Mouse (Mus musculus) midbrain, postnatal 0 days (tissue): ENCODE measurements at regions not wholly inside any gene's neighbourhood (a gene's known extent, or its start where the extent isn't known, plus 50 kb on each side); places are given as distances from the start of the nearest gene placed in this dataset.

ENCODE experiments used
- ATAC-seq: fragments of 200-750 bp; cut with Nextera tagmentation; 2 replicates; pipeline ENCODE4 v1.8.0; 2017; ENCODE audit warnings: moderate number of reproducible peaks, mild to moderate bottlenecking, moderate TSS enrichment, moderate library complexity; ENCODE audit not compliant: low FRiP score
- DNase-seq: peaks from one replicate; pipeline ENCODE4 v3.0.0-alpha.2; 2015; ENCODE audit warnings: low spot score
- H3K27ac ChIP-seq: fragments of 300-500 bp; sonication (generic); 2 replicates; pipeline ENCODE4 v1.5.1; 2014; ENCODE audit warnings: low read depth, mild to moderate bottlenecking, low read length, mixed read lengths
- H3K27me3 ChIP-seq: fragments of 300-500 bp; sonication (generic); 2 replicates; pipeline ENCODE4 v1.6.1; 2014; ENCODE audit warnings: low read length, control low read depth, mixed read lengths; ENCODE audit not compliant: insufficient read depth
- H3K36me3 ChIP-seq: fragments of 300-500 bp; sonication (generic); 2 replicates; pipeline ENCODE4 v1.6.1; 2014; ENCODE audit warnings: low read length, control low read depth, mixed read lengths; ENCODE audit not compliant: insufficient read depth
- H3K4me1 ChIP-seq: fragments of 300-500 bp; sonication (generic); 2 replicates; pipeline ENCODE4 v1.6.1; 2014; ENCODE audit warnings: mild to moderate bottlenecking, control low read depth, antibody characterized with exemption, low read length, mixed read lengths; ENCODE audit not compliant: insufficient read depth
- H3K4me2 ChIP-seq: fragments of 300-500 bp; sonication (generic); 2 replicates; pipeline ENCODE4 v1.6.1; 2014; ENCODE audit warnings: low read depth, mild to moderate bottlenecking, low read length, mixed read lengths; ENCODE audit not compliant: poor library complexity, severe bottlenecking
- H3K4me3 ChIP-seq: fragments of 300-500 bp; sonication (generic); 2 replicates; pipeline ENCODE4 v1.5.1; 2014; ENCODE audit warnings: low read depth, mild to moderate bottlenecking, low read length, moderate library complexity
- H3K9ac ChIP-seq: fragments of 300-500 bp; sonication (generic); replicated peaks from 2 replicates; pipeline ENCODE4 v1.6.1; 2014; ENCODE audit warnings: mild to moderate bottlenecking, low read length, moderate library complexity, mixed read lengths; ENCODE audit not compliant: poor library complexity, severe bottlenecking
- H3K9me3 ChIP-seq: fragments of 300-500 bp; sonication (generic); 2 replicates; pipeline ENCODE4 v1.6.1; 2016; ENCODE audit warnings: low read length, control low read depth
- CTCF ChIP-seq: IDR thresholded peaks from 2 replicates; pipeline ENCODE4 v1.5.1; 2016; ENCODE audit warnings: antibody characterized with exemption, mild to moderate bottlenecking
- WGBS: fragments of 180-500 bp; shearing (Covaris S2); extraction: QIAGEN DNeasy Blood & Tissue Kit; methylation state at CpG from one replicate; pipeline ENCODE4 v1.1.7; 2014; 5-methylcytosine and 5-hydroxymethylcytosine counted together

DNA sequence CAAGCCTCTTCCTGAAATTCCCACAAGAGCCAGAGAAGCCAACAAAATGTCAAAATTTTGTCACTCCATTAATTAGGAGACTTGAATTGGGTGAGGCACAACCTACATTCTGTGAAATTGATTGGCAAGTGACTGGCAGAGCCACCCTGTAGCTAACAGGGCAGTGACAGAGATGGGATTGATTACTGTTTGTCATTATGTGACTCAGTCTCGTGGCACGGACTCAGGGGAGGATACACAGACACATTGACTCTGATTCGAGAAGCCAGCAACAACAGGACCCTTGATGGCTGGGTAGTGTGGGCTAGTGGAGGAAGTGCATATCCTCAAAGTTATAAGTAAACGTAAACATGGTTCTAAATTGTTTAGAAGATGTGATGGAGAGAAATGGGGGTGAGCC is 445.8 kb upstream of the Pkn2 start:
- ATAC-seq (no peak), DNase-seq (no peak)
- H3K4me1 ChIP-seq: no peaks in the 10 kb centered on the region
- no peak overlapping the region for H3K27ac ChIP-seq
- H3K9me3 ChIP-seq: no peaks in the 10 kb centered on the region
- no peak overlapping the region for H3K9ac ChIP-seq
- no peak overlapping the region for H3K4me2 ChIP-seq
- no peak for TF ChIP-seq CTCF
- 71% methylated on average over 4 of the region's 4 CpGs for WGBS
- no peaks in the 10 kb centered on the region for H3K27me3 ChIP-seq
- H3K4me3 ChIP-seq: no peak overlapping the region
- no peaks in the 10 kb centered on the region for H3K36me3 ChIP-seq

DNA sequence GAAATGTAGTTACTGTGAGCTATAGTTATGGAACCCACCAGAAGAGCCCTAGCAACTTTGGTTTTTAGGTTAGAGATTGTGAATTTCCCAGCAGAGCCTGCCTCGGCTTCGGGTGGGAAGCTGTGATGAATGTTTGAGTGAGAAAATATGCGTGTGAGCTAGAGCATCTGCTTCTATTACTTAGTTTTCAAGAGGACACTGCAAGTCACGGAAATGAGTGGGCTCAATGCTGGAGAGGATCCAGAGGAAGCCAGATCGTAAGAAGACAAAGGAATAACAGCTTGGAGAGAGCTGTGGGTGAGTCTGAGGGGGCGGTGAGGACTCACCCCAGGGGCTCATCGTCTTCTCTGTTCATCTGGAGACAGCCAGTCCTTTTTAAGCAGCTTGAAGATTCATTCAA is 434.7 kb upstream of the Pkn2 start:
- H3K36me3 ChIP-seq: no peaks in the 10 kb centered on the region
- no peaks in the 10 kb centered on the region for H3K9me3 ChIP-seq
- no peak overlapping the region for H3K9ac ChIP-seq
- no peak overlapping the region for H3K4me2 ChIP-seq
- no peaks in the 10 kb centered on the region for H3K4me1 ChIP-seq
- ATAC-seq: no peak
- no peak overlapping the region for H3K4me3 ChIP-seq
- no peak for DNase-seq
- WGBS: 71% methylated on average over 7 of the region's 7 CpGs
- no peak overlapping the region for H3K27ac ChIP-seq
- no peaks in the 10 kb centered on the region for H3K27me3 ChIP-seq
- TF ChIP-seq CTCF: no peak

DNA sequence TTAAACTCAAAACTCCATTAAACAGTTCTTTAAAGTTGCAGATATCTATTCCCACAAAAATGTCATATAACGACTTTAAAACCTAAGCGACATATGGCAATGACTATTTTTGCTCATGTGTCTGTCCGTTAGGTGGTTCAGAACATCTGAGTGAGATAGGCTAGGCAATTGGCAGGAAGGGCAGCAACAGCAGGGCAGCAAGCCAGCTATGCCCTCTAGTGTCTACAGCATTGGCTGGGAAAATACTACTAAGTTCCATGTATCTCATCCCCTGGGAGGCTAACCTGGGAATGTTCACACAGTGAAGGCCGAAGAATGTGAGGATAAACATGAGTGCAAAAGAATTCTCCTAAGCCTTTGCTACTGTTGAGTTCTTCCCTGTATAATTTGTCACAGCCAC is 410.0 kb upstream of the Pkn2 start:
- Histone ChIP-seq H3K4me3 (no peak overlapping the region), H3K36me3 (no peaks in the 10 kb centered on the region), H3K9me3 (no peaks in the 10 kb centered on the region), H3K4me1 (no peaks in the 10 kb centered on the region), H3K9ac (no peak overlapping the region), H3K27ac (no peak overlapping the region), H3K27me3 (no peaks in the 10 kb centered on the region), H3K4me2 (no peak overlapping the region)
- WGBS: 87% methylated on average over 4 of the region's 4 CpGs
- DNase-seq (no peak), ATAC-seq (no peak)
- TF ChIP-seq CTCF: no peak

DNA sequence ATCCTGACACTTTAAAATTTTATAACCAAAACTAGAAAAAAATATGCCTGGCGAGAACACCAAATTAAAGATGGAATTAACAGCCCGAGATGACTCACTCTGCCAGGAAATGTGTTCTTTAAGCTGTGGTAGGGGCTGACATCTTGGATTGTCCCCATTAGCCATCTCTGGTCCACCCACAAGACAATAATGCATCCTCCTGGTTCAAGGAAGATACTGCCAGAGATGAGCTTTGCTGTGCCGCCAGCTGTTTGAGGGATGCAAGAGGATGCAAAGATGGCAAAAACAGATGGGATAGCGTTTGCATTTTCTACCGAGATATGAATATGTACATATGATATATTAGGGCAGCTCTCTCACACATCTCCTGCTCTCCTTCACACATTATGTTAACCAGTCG is 382.3 kb upstream of the Pkn2 start:
- Histone ChIP-seq H3K27ac (no peak overlapping the region), H3K27me3 (no peaks in the 10 kb centered on the region), H3K9ac (no peak overlapping the region), H3K4me2 (no peak overlapping the region), H3K4me1 (no peaks in the 10 kb centered on the region), H3K4me3 (no peak overlapping the region), H3K36me3 (no peaks in the 10 kb centered on the region), H3K9me3 (no peaks in the 10 kb centered on the region)
- no peak for DNase-seq
- ATAC-seq: no peak
- WGBS: 94% methylated on average over 6 of the region's 6 CpGs
- no peak for TF ChIP-seq CTCF

DNA sequence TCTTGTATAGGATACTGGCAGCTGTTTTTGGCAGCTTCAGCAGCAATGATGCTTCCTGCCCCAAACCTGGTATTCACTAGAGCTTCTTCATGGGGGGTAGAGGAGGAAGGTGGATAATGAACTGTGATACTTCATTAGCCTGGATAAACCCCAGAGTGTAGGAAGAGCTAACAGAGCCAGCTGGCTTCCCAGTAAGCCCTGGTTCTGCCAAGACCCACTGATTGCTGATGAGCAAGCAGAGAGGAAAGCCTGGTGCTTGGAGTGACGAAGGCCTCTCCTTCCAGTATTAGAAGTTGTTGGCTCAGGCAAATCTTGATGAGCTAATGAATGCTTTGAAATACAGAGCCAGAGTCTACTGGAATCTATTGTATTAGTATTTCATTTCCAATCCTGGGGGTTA is 370.8 kb upstream of the Pkn2 start:
- Histone ChIP-seq H3K4me3 (no peak overlapping the region), H3K4me1 (no peaks in the 10 kb centered on the region), H3K9me3 (no peaks in the 10 kb centered on the region), H3K27ac (no peak overlapping the region), H3K36me3 (no peaks in the 10 kb centered on the region), H3K9ac (no peak overlapping the region), H3K4me2 (no peak overlapping the region), H3K27me3 (no peaks in the 10 kb centered on the region)
- ATAC-seq (no peak), DNase-seq (peak; percentile 6)
- WGBS: 71% methylated on average over 1 of the region's 1 CpGs
- no peak for TF ChIP-seq CTCF

DNA sequence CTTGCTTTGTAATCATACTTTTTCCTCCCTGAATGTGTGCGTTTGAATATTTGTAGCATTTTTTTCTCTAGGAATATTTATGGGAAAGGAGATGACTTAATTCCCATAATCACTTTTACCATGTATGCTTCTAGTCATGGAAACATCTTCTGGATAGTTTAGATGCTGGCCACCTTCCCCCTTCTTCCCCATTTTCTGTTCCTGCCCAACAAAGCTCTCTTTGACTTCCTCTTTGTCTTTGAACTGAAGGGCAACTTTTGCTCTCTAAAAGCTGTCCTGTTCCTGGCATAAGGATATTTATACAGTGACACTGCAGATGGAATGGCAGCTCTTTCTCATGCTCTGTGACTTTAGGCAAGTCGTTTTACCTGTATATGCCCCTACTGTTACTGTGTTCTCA is 370.2 kb upstream of the Pkn2 start:
- Histone ChIP-seq H3K27me3 (no peaks in the 10 kb centered on the region), H3K9ac (no peak overlapping the region), H3K4me3 (no peak overlapping the region), H3K27ac (no peak overlapping the region), H3K9me3 (no peaks in the 10 kb centered on the region), H3K36me3 (no peaks in the 10 kb centered on the region), H3K4me2 (no peak overlapping the region), H3K4me1 (no peaks in the 10 kb centered on the region)
- WGBS: 83% methylated on average over 2 of the region's 2 CpGs
- no peak for ATAC-seq
- TF ChIP-seq CTCF: no peak
- DNase-seq: no peak

DNA sequence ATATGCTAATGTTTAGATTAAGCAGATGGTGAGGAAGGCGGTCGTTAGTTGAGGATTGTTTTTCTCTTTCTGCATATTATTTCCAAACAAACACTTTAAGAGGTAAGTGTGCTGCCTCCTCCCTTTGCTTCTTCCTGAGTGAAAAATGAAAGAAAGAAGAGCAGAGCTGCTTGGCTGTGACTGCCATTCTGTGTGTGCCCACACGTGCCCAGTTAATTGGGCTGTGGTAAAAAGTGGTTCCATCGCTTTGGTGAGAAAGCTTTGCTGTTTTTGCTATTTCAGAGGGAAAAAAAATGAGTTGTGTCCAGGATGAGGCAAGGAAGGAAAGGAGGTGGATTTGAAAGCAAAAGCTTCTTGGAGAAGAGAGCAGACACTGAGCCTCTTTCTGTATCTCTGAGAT is 360.9 kb upstream of the Pkn2 start:
- Histone ChIP-seq H3K27me3 (no peaks in the 10 kb centered on the region), H3K4me3 (no peak overlapping the region), H3K4me1 (no peaks in the 10 kb centered on the region), H3K9me3 (no peaks in the 10 kb centered on the region), H3K36me3 (no peaks in the 10 kb centered on the region), H3K9ac (no peak overlapping the region), H3K27ac (no peak overlapping the region), H3K4me2 (no peak overlapping the region)
- ATAC-seq (no peak), DNase-seq (no peak)
- TF ChIP-seq CTCF: no peak
- 66% methylated on average over 4 of the region's 4 CpGs for WGBS
